Mouse (Mus musculus) erythroblast, embryonic 14.5 days (primary cell): ENCODE results near the gene Batf3.

ENCODE experiments used
- GATA1 ChIP-seq: IDR thresholded peaks from 2 replicates; pipeline ENCODE4 v1.6.1; 2012; ENCODE audit warnings: low read length, inconsistent platforms, mixed read lengths
- TAL1 ChIP-seq: IDR thresholded peaks from 3 replicates; pipeline ENCODE4 v1.6.1; 2012; ENCODE audit warnings: low read length, inconsistent platforms, mixed read lengths

GRCm38 (mm10) chr1:191125811-191126638, 28.4 kb downstream of the Batf3 start:
- TF ChIP-seq GATA1 (no peak), TAL1 (no peak)
